Comparison of ENCODE assay signal across 17 mouse cellular contexts in the genomic region with DNA sequence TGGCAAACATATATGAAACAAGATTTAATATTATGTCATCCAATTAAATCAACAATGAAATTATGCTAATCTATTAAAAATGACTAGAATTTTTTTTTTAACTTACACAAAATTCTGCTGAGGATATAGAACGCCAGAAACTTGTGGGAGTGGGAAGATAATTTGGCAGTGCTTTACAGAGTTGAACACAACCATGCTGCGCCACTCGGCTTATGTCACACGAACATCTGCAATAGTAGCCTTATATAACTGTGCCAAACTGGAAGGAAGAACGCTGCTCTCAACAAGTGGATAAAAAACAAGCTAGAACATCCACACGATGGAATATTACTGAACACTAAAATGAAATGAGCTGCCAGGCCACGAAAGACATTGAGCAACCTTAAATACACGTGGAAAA.
"Had no signal": no experiment of that assay in that cellular context is flagged by ENCODE, and none has a peak within 500 bp of the region (broad histone marks: within the 10 kb centered on the region; RNA-seq: fewer than 3 reads in every experiment).

No protein-coding gene starts in this region.

- H3K36me3 ChIP-seq: liver, embryonic 15.5 days; lung, embryonic 15.5 days; midbrain, embryonic 13.5 days; midbrain, embryonic 15.5 days; neural tube, embryonic 12.5 days; stomach, embryonic 15.5 days had no signal

- H3K4me1 ChIP-seq: liver, embryonic 15.5 days; midbrain, embryonic 13.5 days; midbrain, embryonic 15.5 days; neural tube, embryonic 12.5 days had no signal

- DNase-seq: liver, postnatal 0 days; lung, adult 2 months; lung, postnatal 14 days; lung, postnatal 36 days; thymus, adult 18-20 months; thymus, postnatal 14 days; thymus, postnatal 36 days had no signal

- H3K9ac ChIP-seq: liver, embryonic 15.5 days; liver, postnatal 0 days; lung, embryonic 15.5 days; midbrain, embryonic 13.5 days; midbrain, embryonic 15.5 days; neural tube, embryonic 12.5 days; stomach, embryonic 15.5 days had no signal

- H3K4me2 ChIP-seq: liver, embryonic 15.5 days; lung, embryonic 15.5 days; midbrain, embryonic 11.5 days; midbrain, embryonic 13.5 days; midbrain, embryonic 15.5 days; neural tube, embryonic 12.5 days; stomach, embryonic 15.5 days had no signal

- H3K27ac ChIP-seq: liver, embryonic 15.5 days; lung, embryonic 15.5 days; macrophage; midbrain, embryonic 13.5 days; midbrain, embryonic 15.5 days; neural tube, embryonic 12.5 days; stomach, embryonic 15.5 days; stomach, postnatal 0 days had no signal

- H3K4me3 ChIP-seq: liver, embryonic 15.5 days; lung, embryonic 15.5 days; megakaryocyte, embryonic 14.5 days; midbrain, embryonic 13.5 days; midbrain, embryonic 15.5 days; neural tube, embryonic 12.5 days; stomach, embryonic 15.5 days had no signal

- H3K9me3 ChIP-seq: liver, embryonic 15.5 days; lung, embryonic 15.5 days; midbrain, embryonic 13.5 days; midbrain, embryonic 15.5 days; neural tube, embryonic 12.5 days; stomach, embryonic 15.5 days had no signal

- H3K27me3 ChIP-seq: lung, embryonic 15.5 days; midbrain, embryonic 13.5 days; midbrain, embryonic 15.5 days; neural tube, embryonic 12.5 days; stomach, embryonic 15.5 days had no signal
